Mouse (Mus musculus): ENCODE results near the gene Gm20388.

Gm20388 gene

GRCm38 (mm10) chr8:120044907-120045306 is 134.3 kb downstream of the Gm20388 start:
- no peak for DNase-seq (ENCODE audit: extremely low spot score)

GRCm38 (mm10) chr8:120045471-120045870 is 134.8 kb downstream of the Gm20388 start:
- no peak for DNase-seq (ENCODE audit: extremely low spot score)

- DNase-seq (ENCODE audit: extremely low spot score) = no peak
Observed at GRCm38 (mm10) chr8:120046258-120047020, 135.8 kb downstream of the Gm20388 start.

- DNase-seq (ENCODE audit: extremely low spot score) = no peak
Observed at GRCm38 (mm10) chr8:120049949-120050348, 139.3 kb downstream of the Gm20388 start.

- no peak for DNase-seq (ENCODE audit: extremely low spot score)
Observed at GRCm38 (mm10) chr8:120050376-120050775, 139.7 kb downstream of the Gm20388 start.

GRCm38 (mm10) chr8:120051006-120051405 is 140.4 kb downstream of the Gm20388 start:
- no peak for DNase-seq (ENCODE audit: extremely low spot score)

GRCm38 (mm10) chr8:120051908-120052307 is 141.3 kb downstream of the Gm20388 start:
- DNase-seq (ENCODE audit: extremely low spot score) = no peak

GRCm38 (mm10) chr8:120052318-120052717 is 141.7 kb downstream of the Gm20388 start:
- DNase-seq (ENCODE audit: extremely low spot score) = no peak

- DNase-seq (ENCODE audit: extremely low spot score) = no peak
Observed at GRCm38 (mm10) chr8:120054833-120055232, 144.2 kb downstream of the Gm20388 start.

- no peak for DNase-seq (ENCODE audit: extremely low spot score)
Observed at GRCm38 (mm10) chr8:120057078-120057477, 146.4 kb downstream of the Gm20388 start.

GRCm38 (mm10) chr8:120062742-120063141 is 152.1 kb downstream of the Gm20388 start:
- no peak for DNase-seq (ENCODE audit: extremely low spot score)

- no peak for DNase-seq (ENCODE audit: extremely low spot score)
Observed at GRCm38 (mm10) chr8:120063326-120063725, 152.7 kb downstream of the Gm20388 start.

- no peak for DNase-seq (ENCODE audit: extremely low spot score)
Observed at GRCm38 (mm10) chr8:120065611-120066010, 155.0 kb downstream of the Gm20388 start.

- no peak for DNase-seq (ENCODE audit: extremely low spot score)
Observed at GRCm38 (mm10) chr8:120066226-120066625, 155.6 kb downstream of the Gm20388 start.

- DNase-seq (ENCODE audit: extremely low spot score) = no peak
Observed at GRCm38 (mm10) chr8:120067936-120068668, 157.5 kb downstream of the Gm20388 start.

- DNase-seq (ENCODE audit: extremely low spot score) = peak; percentile 85
Observed at GRCm38 (mm10) chr8:120071684-120072083, 161.0 kb downstream of the Gm20388 start.

GRCm38 (mm10) chr8:120072259-120072658 is 161.6 kb downstream of the Gm20388 start:
- no peak for DNase-seq (ENCODE audit: extremely low spot score)

GRCm38 (mm10) chr8:120072827-120073226 is 162.2 kb downstream of the Gm20388 start:
- DNase-seq (ENCODE audit: extremely low spot score) = no peak

- DNase-seq (ENCODE audit: extremely low spot score) = no peak
Observed at GRCm38 (mm10) chr8:120074516-120074915, 163.9 kb downstream of the Gm20388 start.

- no peak for DNase-seq (ENCODE audit: extremely low spot score)
Observed at GRCm38 (mm10) chr8:120075347-120075746, 164.7 kb downstream of the Gm20388 start.

GRCm38 (mm10) chr8:120078080-120078479 is 167.4 kb downstream of the Gm20388 start:
- DNase-seq (ENCODE audit: extremely low spot score) = peak; percentile 58

GRCm38 (mm10) chr8:120079361-120079760 is 168.7 kb downstream of the Gm20388 start:
- DNase-seq (ENCODE audit: extremely low spot score) = no peak

GRCm38 (mm10) chr8:120083261-120083660 is 172.6 kb downstream of the Gm20388 start:
- no peak for DNase-seq (ENCODE audit: extremely low spot score)

All from embryo, embryonic 9.5 days (tissue).